Mouse (Mus musculus) neural tube, embryonic 14.5 days (tissue): ENCODE measurements around the gene Cysrt1. TPM values are rescaled to one million over a fixed set of nuclear protein-coding genes. Genes with fewer than 3 reads are reported as not detected.

ENCODE experiments used
- ATAC-seq: fragments of 200-750 bp; cut with Nextera tagmentation; 2 replicates; pipeline ENCODE4 v1.8.0; 2017; ENCODE audit warnings: low read depth, mild to moderate bottlenecking, moderate TSS enrichment, moderate library complexity
- H3K27ac ChIP-seq: fragments of 300-500 bp; sonication (generic); 2 replicates; pipeline ENCODE4 v1.5.1; 2014; ENCODE audit warnings: low read depth, mild to moderate bottlenecking, control low read depth, low read length, moderate library complexity, mixed read lengths
- H3K27me3 ChIP-seq: fragments of 300-500 bp; sonication (generic); 2 replicates; pipeline ENCODE4 v1.6.1; 2014; ENCODE audit warnings: low read length; ENCODE audit not compliant: control insufficient read depth, insufficient read depth
- H3K36me3 ChIP-seq: fragments of 300-500 bp; sonication (generic); 2 replicates; pipeline ENCODE4 v1.6.1; 2014; ENCODE audit warnings: low read length, mixed read lengths; ENCODE audit not compliant: control insufficient read depth, insufficient read depth
- H3K4me1 ChIP-seq: fragments of 300-500 bp; sonication (generic); 2 replicates; pipeline ENCODE4 v1.6.1; 2014; ENCODE audit warnings: low read length; ENCODE audit not compliant: control insufficient read depth, insufficient read depth
- H3K4me2 ChIP-seq: fragments of 300-500 bp; sonication (generic); 2 replicates; pipeline ENCODE4 v1.6.1; 2014; ENCODE audit warnings: mild to moderate bottlenecking, low read depth, low read length, control low read depth
- H3K4me3 ChIP-seq: fragments of 300-500 bp; sonication (generic); 2 replicates; pipeline ENCODE4 v1.5.1; 2014; ENCODE audit warnings: low read depth, low read length, control low read depth, mixed read lengths
- H3K9ac ChIP-seq: fragments of 300-500 bp; sonication (generic); replicated peaks from 2 replicates; pipeline ENCODE4 v1.6.1; 2014; ENCODE audit warnings: low read depth, mild to moderate bottlenecking, control low read depth, low read length, mixed read lengths
- H3K9me3 ChIP-seq: fragments of 300-500 bp; sonication (generic); 2 replicates; pipeline ENCODE4 v1.6.1; 2016; ENCODE audit warnings: low read length; ENCODE audit not compliant: control insufficient read depth
- WGBS: fragments of 180-500 bp; shearing (Covaris S2); extraction: QIAGEN DNeasy Blood & Tissue Kit; methylation state at CpG from one replicate; pipeline ENCODE4 v1.1.7; 2014; 5-methylcytosine and 5-hydroxymethylcytosine counted together
- polyA plus RNA-seq: library from polyadenylated mRNA; unstranded; fragments of >200 nt; fragmentation: Nextera tagmentation; extraction: Ambion mirVana; gene quantifications from 2 replicates; pipeline ENCODE4 v1.2.1, GENCODE M21; 2014

The Cysrt1 gene
- polyA plus RNA-seq, 1 experiment from 2014 or later, result 0.33 TPM

DNA sequence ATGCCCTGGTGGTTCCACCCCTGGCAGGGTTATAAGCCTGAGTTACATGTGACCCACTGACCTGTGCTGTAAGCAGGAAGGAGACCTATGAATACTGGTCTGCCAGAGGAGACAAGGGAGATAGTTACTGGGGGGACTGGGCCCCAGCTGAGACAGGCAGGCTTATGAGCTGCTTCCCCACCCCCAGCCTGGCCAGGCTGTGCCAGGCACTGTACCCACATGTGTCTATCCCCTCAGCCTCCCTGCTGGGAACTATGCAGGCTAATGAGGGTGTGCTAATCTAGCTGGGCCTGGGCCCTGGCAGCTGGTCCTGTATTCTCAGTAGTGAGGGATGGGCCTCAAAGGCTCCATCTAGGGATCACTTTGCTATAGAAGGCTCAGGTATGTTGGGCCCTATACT lies 25.0 kb upstream of the Cysrt1 start:
- no peaks in the 10 kb centered on the region for H3K9me3 ChIP-seq
- H3K27ac ChIP-seq, result peak overlapping the region; percentile 61; the same call in 1 of the 2 replicates
- no peak for ATAC-seq
- no peaks in the 10 kb centered on the region for H3K27me3 ChIP-seq
- H3K36me3 ChIP-seq, result peaks cover 16% of the 10 kb centered on the region
- peak overlapping the region; percentile 11; the same call in 1 of the 2 replicates for H3K4me2 ChIP-seq
- H3K9ac ChIP-seq, result no peak overlapping the region
- H3K4me3 ChIP-seq, result no peak overlapping the region
- peaks cover 60% of the 10 kb centered on the region for H3K4me1 ChIP-seq

DNA sequence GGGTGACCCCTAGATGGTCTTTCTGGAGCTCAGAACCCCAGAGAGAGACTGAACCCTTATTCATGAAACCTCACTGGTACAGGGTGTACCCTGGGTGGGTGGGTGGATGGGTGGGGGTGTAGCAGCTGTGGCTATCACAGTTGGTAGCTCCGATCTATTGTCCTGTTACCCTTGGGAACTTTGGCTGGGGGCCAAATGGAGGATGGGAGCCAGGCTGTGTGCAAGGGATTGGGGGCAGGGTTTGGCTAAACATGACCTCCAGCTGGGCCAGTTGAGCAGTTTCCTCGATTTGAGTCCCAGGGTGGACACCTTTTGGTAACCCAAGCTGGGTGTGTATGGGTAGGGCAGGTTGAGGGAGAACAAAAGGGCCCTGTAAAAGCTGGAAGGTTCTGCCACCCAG lies 24.5 kb upstream of the Cysrt1 start:
- Histone ChIP-seq H3K27ac (peak overlapping the region; percentile 64), H3K4me1 (peaks cover 60% of the 10 kb centered on the region), H3K36me3 (peaks cover 16% of the 10 kb centered on the region), H3K4me3 (no peak overlapping the region), H3K27me3 (no peaks in the 10 kb centered on the region), H3K4me2 (peak overlapping the region; percentile 99; the same call in 1 of the 2 replicates), H3K9ac (peak overlapping the region; percentile 32; the same call in 1 of the 2 replicates), H3K9me3 (no peaks in the 10 kb centered on the region)
- 27% methylated on average over 2 of the region's 2 CpGs for WGBS
- ATAC-seq, result no peak

DNA sequence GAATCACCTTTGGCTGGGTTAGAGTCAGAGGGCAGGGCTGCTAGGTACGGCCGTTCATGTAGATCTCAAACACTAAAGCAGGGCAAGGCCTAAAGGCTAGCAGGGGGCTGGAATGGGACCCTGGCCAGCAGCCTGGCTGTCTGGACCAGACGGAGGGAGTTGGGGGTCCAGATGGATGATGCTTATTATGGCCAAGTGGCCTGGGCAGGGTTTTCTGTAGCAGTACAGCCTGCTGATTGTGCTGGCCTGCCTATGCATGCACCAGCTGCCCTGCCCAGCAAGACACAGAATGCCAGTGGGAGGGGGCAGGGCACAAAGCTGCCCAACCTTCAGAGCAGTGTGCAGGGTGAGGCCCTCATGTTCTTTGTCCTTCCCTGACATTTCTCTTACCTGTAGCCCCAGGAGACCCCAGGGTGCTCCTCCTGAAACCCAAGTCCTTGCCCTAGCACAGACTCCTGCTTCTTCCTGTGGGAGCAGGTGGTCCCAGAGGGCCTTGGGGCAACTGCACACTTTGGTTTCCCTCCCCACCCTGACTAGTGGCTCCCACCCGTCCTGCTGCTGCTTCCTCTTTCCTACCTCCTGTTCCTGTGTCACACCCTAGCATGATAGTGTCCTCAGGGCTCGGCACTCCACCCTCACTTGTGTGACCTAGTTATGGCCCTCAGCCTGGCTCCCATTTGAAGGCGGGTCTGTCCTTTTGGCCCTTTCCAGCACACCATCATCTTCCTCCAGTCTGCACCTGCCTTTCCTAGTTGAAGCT lies 23.8 kb upstream of the Cysrt1 start:
- no peak for ATAC-seq
- Histone ChIP-seq H3K9me3 (no peaks in the 10 kb centered on the region), H3K27ac (peak overlapping the region; percentile 64), H3K4me3 (peak overlapping the region; percentile 12; the same call in 1 of the 2 replicates), H3K27me3 (no peaks in the 10 kb centered on the region), H3K4me1 (peaks cover 54% of the 10 kb centered on the region), H3K4me2 (peak overlapping the region; percentile 99), H3K9ac (peak overlapping the region; percentile 32; the same call in 1 of the 2 replicates), H3K36me3 (peaks cover 16% of the 10 kb centered on the region)
- 58% methylated on average over 6 of the region's 6 CpGs for WGBS

DNA sequence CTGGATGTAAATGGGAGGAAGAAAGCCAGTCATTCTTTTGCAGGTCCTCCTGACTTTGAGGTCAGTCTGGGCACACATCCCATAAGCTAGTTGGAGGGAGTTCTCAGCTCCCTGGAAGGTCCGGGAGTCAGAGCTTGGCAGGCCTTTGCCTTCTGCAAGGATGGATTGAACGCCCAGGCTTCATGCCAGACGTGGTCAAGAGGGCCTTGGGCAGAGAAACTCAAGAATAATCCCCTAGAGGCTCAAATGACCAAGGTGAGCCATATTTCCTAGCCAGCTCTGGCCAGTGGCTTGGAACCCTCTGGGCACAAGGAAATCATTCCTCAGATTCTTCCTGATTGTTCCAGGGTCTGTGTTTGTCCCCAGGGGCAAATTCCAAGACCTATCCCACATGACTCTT lies 22.6 kb upstream of the Cysrt1 start:
- no peak for ATAC-seq
- peak overlapping the region; percentile 99 for H3K4me2 ChIP-seq
- H3K9me3 ChIP-seq, result no peaks in the 10 kb centered on the region
- H3K9ac ChIP-seq, result peak overlapping the region; percentile 26
- peaks cover 11% of the 10 kb centered on the region for H3K36me3 ChIP-seq
- peak overlapping the region; percentile 12; the same call in 1 of the 2 replicates for H3K4me3 ChIP-seq
- no peaks in the 10 kb centered on the region for H3K27me3 ChIP-seq
- peaks cover 50% of the 10 kb centered on the region for H3K4me1 ChIP-seq
- 70% methylated on average over 3 of the region's 3 CpGs for WGBS
- H3K27ac ChIP-seq, result no peak overlapping the region

DNA sequence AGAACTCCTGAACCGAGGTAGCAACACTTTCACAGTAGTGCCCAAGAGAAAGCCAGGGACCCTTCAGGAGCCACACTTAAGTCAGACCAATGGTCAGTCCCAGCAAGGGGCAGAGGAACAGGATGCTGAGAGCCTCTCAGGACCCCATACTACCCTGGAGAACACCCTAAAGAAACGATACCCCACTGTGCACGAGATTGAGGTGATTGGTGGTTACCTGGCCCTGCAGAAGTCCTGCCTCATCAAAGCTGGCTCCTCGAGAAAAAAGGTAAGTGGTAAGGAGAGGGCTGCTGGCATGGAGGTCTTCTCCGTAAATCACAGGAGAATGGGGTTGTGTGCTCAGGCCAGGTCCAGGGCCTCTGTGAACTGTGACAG lies 22.0 kb upstream of the Cysrt1 start:
- H3K4me1 ChIP-seq, result peaks cover 50% of the 10 kb centered on the region
- H3K9ac ChIP-seq, result peak overlapping the region; percentile 68; the same call in 1 of the 2 replicates
- H3K9me3 ChIP-seq, result no peaks in the 10 kb centered on the region
- no peak overlapping the region for H3K27ac ChIP-seq
- 85% methylated on average over 5 of the region's 5 CpGs for WGBS
- ATAC-seq, result no peak
- no peaks in the 10 kb centered on the region for H3K27me3 ChIP-seq
- peaks cover 6% of the 10 kb centered on the region for H3K36me3 ChIP-seq
- peak overlapping the region; percentile 71; the same call in 1 of the 2 replicates for H3K4me3 ChIP-seq
- peak overlapping the region; percentile 99 for H3K4me2 ChIP-seq

DNA sequence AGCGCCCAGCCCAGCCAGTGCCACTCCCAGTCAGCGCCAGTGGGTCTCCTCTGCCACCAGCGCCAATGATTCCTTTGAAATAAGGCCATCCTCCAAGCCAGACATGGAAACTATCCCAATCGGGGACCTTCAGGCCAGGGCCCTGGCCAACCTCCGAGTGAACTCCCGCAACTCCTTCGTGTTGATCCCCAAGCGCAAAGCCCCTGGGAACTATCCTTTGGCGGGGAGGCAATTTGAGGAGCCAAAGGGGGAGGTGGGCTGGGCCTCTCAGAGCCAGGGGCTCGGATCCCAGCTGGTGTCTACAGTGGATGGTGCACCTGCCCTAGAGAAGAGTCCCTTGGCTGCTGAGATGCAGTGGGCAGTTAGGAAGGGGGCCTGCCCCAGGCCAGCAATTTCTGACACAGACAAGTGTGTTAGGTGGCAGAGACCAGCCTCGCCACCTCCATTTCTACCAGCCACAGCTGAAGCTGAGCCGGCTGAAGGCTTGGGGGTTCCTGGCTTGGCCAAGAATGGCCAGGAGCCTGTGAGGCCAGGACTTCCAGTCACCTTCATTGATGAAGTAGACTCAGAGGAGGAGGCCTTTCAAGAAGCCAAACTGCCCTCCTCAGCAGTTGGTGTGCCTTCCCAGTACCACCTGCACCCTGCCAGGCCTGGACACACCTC lies 21.5 kb upstream of the Cysrt1 start:
- Histone ChIP-seq H3K9ac (peak overlapping the region; percentile 68), H3K4me3 (peak overlapping the region; percentile 71), H3K4me2 (peak overlapping the region; percentile 99), H3K27ac (peak overlapping the region; percentile 68; the same call in 1 of the 2 replicates), H3K4me1 (peaks cover 50% of the 10 kb centered on the region), H3K27me3 (no peaks in the 10 kb centered on the region), H3K9me3 (no peaks in the 10 kb centered on the region), H3K36me3 (peaks cover under 1% of the 10 kb centered on the region)
- ATAC-seq, result no peak
- 11% methylated on average over 12 of the region's 12 CpGs for WGBS

DNA sequence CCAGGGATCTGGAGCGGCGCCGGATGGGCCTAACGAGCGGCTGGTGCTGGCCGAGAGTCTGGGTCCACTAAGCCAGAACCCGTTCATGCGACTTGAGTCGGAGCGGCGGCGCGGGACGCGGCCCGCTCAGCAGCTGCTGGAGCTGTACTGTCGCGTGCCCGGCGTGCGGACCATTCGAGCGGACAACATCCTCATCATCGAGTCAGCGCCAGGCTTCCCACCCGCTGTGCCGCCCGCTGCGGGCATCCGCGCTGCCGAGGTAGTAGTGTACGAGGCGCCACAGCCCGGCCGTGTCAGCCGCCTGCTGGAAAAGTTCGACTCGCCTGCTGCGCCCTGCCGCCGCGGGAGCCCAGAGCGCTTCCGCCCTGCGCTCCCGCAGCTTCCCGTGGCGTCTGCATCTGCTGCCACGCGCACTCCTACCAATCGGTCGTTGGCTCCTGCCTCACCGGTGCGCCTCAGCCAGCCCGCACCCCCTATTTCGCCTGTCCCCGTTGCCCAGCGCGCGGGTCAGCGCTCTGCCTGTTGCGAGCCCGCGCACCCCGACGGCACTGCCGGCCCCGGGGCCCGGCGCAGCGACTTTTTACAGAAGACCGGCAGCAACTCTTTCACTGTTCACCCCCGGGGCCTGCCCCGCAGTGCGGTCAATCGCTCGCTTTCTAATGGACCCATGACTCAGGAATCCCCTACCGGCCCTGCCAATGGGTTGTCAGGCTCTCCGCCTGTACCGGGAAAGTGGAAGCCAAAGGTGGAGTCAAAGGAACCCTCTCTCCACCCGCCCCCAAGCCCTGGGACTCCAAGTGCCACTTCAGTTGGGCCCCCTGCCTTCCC lies 20.8 kb upstream of the Cysrt1 start:
- H3K27me3 ChIP-seq, result no peaks in the 10 kb centered on the region
- H3K4me3 ChIP-seq, result peak overlapping the region; percentile 71
- peak; percentile 23; the same call in 1 of the 2 replicates for ATAC-seq
- peak overlapping the region; percentile 68 for H3K9ac ChIP-seq
- H3K36me3 ChIP-seq, result no peaks in the 10 kb centered on the region
- peaks cover 50% of the 10 kb centered on the region for H3K4me1 ChIP-seq
- peak overlapping the region; percentile 99 for H3K4me2 ChIP-seq
- WGBS, result under 1% methylated on average over 82 of the region's 82 CpGs
- peak overlapping the region; percentile 68 for H3K27ac ChIP-seq
- no peaks in the 10 kb centered on the region for H3K9me3 ChIP-seq

DNA sequence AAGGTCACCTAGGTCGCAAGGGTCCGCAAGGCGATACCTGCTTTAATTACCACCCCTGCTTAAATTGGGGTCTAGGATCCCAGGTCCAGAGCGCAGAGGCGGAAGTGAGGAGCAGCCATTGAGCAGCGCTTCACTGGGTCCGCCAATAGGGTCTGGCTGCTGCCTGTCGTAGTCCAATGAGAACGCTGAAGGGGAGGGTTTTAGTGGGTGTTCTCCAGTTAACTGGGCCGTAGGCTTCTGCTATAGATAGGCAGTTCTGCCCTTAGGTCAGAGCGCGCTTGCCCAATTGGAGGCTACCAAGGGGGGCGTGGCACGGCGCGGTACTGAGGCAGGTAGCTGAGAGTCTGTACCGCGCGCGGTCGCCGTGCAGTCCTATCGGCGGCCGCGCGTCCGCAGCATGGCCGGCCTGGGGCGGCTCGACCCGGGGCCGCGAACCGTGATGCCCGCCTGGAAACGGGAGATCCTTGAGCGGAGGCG lies 20.1 kb upstream of the Cysrt1 start, which contains the start of gene Tprn:
Gene Tprn, plus strand, starts transcription at position 328 of the 477 bp plus-strand sequence.
- H3K27me3 ChIP-seq, result no peaks in the 10 kb centered on the region
- H3K9ac ChIP-seq, result peak within 1 kb of the TSS; percentile 68
- no peaks in the 10 kb centered on the region for H3K9me3 ChIP-seq
- peak within 1 kb of the TSS; percentile 99 for H3K4me2 ChIP-seq
- WGBS, result under 1% methylated on average over 39 of the region's 39 CpGs
- peak; percentile 98 for ATAC-seq
- peaks cover 43% of the 10 kb centered on the region for H3K4me1 ChIP-seq
- H3K36me3 ChIP-seq, result no peaks in the 10 kb centered on the region
- peak within 1 kb of the TSS; percentile 68 for H3K27ac ChIP-seq
- peak within 1 kb of the TSS; percentile 71 for H3K4me3 ChIP-seq
